Mouse (Mus musculus): ENCODE data around the gene H2al1c. TPM values are rescaled to one million over a fixed set of nuclear protein-coding genes. Genes with fewer than 3 reads are reported as not detected.
"Not testable (repeated sequence)": the region's sequence is repeated elsewhere in the genome, so short reads cannot be mapped to it uniquely, and the experiment has no call there.

H2al1c gene
- not detected in 2 replicates for polyA plus RNA-seq (2012; ENCODE audit: insufficient read depth, insufficient read length, missing spikeins)

GRCm38 (mm10) chrX:11305355-11305754, at the start of gene H2al1c:
Gene H2al1c, plus strand, starts transcription at chrX:11305655.
- not testable (repeated sequence) for H3K4me3 ChIP-seq (ENCODE audit: insufficient read depth, low read depth, low read length); H3K4me1 ChIP-seq (ENCODE audit: control insufficient read depth, insufficient read depth, insufficient read length, low read length); H3K27ac ChIP-seq (replicated peaks; ENCODE audit: low read depth, low read length)

DNA sequence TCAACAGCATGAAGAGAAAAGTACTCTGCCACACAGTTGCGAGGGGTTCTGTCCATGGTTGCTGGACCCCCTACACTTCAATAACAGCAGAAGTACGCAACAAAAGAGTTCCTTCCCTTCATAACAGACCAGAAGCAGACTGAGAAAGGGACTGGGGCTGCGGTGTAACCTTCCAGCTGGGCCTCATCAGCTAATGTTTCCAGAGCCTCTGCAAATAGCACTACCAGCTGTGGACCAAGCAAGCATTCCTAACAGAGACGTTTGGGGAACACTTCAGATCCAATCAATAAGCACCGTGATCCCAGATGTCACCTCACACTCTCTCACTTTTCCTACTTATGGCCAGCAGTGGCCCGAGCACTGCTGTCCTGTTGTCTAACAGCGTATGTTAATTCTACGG, 40.5 kb upstream of the H2al1c start:
- H3K27ac ChIP-seq (replicated peaks; ENCODE audit: low read depth, low read length), result no peak overlapping the region
- H3K4me3 ChIP-seq (ENCODE audit: insufficient read depth, low read depth, low read length), result no peak overlapping the region
- H3K4me1 ChIP-seq (ENCODE audit: control insufficient read depth, insufficient read depth, insufficient read length, low read length), result no peaks in the 10 kb centered on the region

- Histone ChIP-seq H3K27ac (replicated peaks; ENCODE audit: low read depth, low read length) (no peak overlapping the region), H3K4me1 (ENCODE audit: control insufficient read depth, insufficient read depth, insufficient read length, low read length) (no peaks in the 10 kb centered on the region), H3K4me3 (ENCODE audit: insufficient read depth, low read depth, low read length) (no peak overlapping the region)
These were observed 37.7 kb upstream of the H2al1c start for GRCm38 (mm10) chrX:11267791-11268190.

- Histone ChIP-seq H3K27ac (replicated peaks; ENCODE audit: low read depth, low read length) (no peak overlapping the region), H3K4me3 (ENCODE audit: insufficient read depth, low read depth, low read length) (no peak overlapping the region), H3K4me1 (ENCODE audit: control insufficient read depth, insufficient read depth, insufficient read length, low read length) (no peaks in the 10 kb centered on the region)
These were observed 36.4 kb upstream of the H2al1c start for GRCm38 (mm10) chrX:11269074-11269473.

- Histone ChIP-seq H3K4me1 (ENCODE audit: control insufficient read depth, insufficient read depth, insufficient read length, low read length) (no peaks in the 10 kb centered on the region), H3K27ac (replicated peaks; ENCODE audit: low read depth, low read length) (no peak overlapping the region), H3K4me3 (ENCODE audit: insufficient read depth, low read depth, low read length) (no peak overlapping the region)
These were observed 32.3 kb upstream of the H2al1c start for GRCm38 (mm10) chrX:11273190-11273589.

- Histone ChIP-seq H3K4me3 (ENCODE audit: insufficient read depth, low read depth, low read length) (no peak overlapping the region), H3K27ac (replicated peaks; ENCODE audit: low read depth, low read length) (no peak overlapping the region), H3K4me1 (ENCODE audit: control insufficient read depth, insufficient read depth, insufficient read length, low read length) (no peaks in the 10 kb centered on the region)
These were observed 28.4 kb upstream of the H2al1c start for GRCm38 (mm10) chrX:11277083-11277482.

GRCm38 (mm10) chrX:11280741-11281140, 24.7 kb upstream of the H2al1c start:
- H3K4me1 ChIP-seq (ENCODE audit: control insufficient read depth, insufficient read depth, insufficient read length, low read length), result no peaks in the 10 kb centered on the region
- no peak overlapping the region for H3K4me3 ChIP-seq (ENCODE audit: insufficient read depth, low read depth, low read length)
- no peak overlapping the region for H3K27ac ChIP-seq (replicated peaks; ENCODE audit: low read depth, low read length)

GRCm38 (mm10) chrX:11288306-11288882, 17.1 kb upstream of the H2al1c start:
- Histone ChIP-seq H3K4me3 (ENCODE audit: insufficient read depth, low read depth, low read length) (no peak overlapping the region), H3K27ac (replicated peaks; ENCODE audit: low read depth, low read length) (no peak overlapping the region), H3K4me1 (ENCODE audit: control insufficient read depth, insufficient read depth, insufficient read length, low read length) (no peaks in the 10 kb centered on the region)

GRCm38 (mm10) chrX:11289244-11289643, 16.2 kb upstream of the H2al1c start:
- H3K4me3 ChIP-seq (ENCODE audit: insufficient read depth, low read depth, low read length), result no peak overlapping the region
- H3K27ac ChIP-seq (replicated peaks; ENCODE audit: low read depth, low read length), result no peak overlapping the region
- H3K4me1 ChIP-seq (ENCODE audit: control insufficient read depth, insufficient read depth, insufficient read length, low read length), result no peaks in the 10 kb centered on the region

GRCm38 (mm10) chrX:11298957-11299356, 6.5 kb upstream of the H2al1c start, which contains the start of gene H2al1a:
Gene H2al1a, plus strand, starts transcription at chrX:11299257.
- H3K27ac ChIP-seq (replicated peaks; ENCODE audit: low read depth, low read length), result not testable (repeated sequence)

DNA sequence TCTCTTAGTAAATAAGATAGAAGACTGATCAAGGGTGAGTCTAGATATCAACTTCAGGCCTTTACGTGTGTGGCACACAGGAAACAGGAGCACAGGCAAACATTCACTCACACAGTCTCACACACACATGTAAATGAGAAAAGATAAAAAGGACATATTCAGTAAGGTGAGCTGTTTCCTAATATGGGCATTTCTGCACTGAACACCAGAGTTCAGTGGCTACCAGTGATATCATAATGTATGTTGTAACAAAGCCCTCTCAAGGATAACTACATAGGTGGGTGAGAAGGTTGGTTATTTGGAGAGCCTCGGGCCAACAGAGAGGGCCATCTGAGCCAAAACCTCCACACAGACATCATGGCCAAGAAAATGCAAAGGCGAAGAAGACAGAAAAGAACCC, 3.3 kb upstream of the H2al1c start, which contains the start of gene H2al1b:
H2al1b (plus strand) TSS at position 301 of the 400 bp plus-strand sequence.
- H3K4me3 ChIP-seq (ENCODE audit: insufficient read depth, low read depth, low read length); H3K4me1 ChIP-seq (ENCODE audit: control insufficient read depth, insufficient read depth, insufficient read length, low read length); H3K27ac ChIP-seq (replicated peaks; ENCODE audit: low read depth, low read length): not testable (repeated sequence)

More at GRCm38 (mm10) chrX:11298957-11299356, 6.5 kb upstream of the H2al1c start, which contains the start of gene H2al1a:
- not testable (repeated sequence) for H3K4me1 ChIP-seq (ENCODE audit: control insufficient read depth, insufficient read depth, insufficient read length, low read length); H3K4me3 ChIP-seq (ENCODE audit: insufficient read depth, low read depth, low read length)

DNA sequence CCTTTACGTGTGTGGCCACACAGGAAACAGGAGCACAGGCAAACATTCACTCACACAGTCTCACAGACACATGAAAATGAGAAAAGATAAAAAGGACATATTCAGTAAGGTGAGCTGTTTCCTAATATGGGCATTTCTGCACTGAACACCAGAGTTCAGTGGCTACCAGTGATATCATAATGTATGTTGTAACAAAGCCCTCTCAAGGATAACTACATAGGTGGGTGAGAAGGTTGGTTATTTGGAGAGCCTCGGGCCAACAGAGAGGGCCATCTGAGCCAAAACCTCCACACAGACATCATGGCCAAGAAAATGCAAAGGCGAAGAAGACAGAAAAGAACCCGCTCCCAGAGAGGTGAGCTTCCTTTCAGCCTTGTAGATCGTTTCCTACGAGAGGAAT, 3.1 kb downstream of the H2al1c start, which contains the start of gene H2al1d:
H2al1d (plus strand) TSS at position 301 of the 400 bp plus-strand sequence.
- H3K4me1 ChIP-seq (ENCODE audit: control insufficient read depth, insufficient read depth, insufficient read length, low read length); H3K4me3 ChIP-seq (ENCODE audit: insufficient read depth, low read depth, low read length); H3K27ac ChIP-seq (replicated peaks; ENCODE audit: low read depth, low read length): not testable (repeated sequence)

DNA sequence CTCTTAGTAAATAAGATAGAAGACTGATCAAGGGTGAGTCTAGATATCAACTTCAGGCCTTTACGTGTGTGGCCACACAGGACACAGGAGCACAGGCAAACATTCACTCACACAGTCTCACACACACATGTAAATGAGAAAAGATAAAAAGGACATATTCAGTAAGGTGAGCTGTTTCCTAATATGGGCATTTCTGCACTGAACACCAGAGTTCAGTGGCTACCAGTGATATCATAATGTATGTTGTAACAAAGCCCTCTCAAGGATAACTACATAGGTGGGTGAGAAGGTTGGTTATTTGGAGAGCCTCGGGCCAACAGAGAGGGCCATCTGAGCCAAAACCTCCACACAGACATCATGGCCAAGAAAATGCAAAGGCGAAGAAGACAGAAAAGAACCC, 6.2 kb downstream of the H2al1c start, which contains the start of gene H2al1e:
H2al1e (plus strand) TSS at position 301 of the 400 bp plus-strand sequence.
- not testable (repeated sequence) for H3K27ac ChIP-seq (replicated peaks; ENCODE audit: low read depth, low read length); H3K4me3 ChIP-seq (ENCODE audit: insufficient read depth, low read depth, low read length); H3K4me1 ChIP-seq (ENCODE audit: control insufficient read depth, insufficient read depth, insufficient read length, low read length)

DNA sequence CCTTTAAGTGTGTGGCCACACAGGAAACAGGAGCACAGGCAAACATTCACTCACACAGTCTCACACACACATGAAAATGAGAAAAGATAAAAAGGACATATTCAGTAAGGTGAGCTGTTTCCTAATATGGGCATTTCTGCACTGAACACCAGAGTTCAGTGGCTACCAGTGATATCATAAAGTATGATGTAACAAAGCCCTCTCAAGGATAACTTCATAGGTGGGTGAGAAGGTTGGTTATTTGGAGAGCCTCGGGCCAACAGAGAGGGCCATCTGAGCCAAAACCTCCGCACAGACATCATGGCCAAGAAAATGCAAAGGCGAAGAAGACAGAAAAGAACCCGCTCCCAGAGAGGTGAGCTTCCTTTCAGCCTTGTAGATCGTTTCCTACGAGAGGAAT, 9.4 kb downstream of the H2al1c start, which contains the start of gene H2al1f:
H2al1f (plus strand) TSS at position 301 of the 400 bp plus-strand sequence.
- not testable (repeated sequence) for H3K27ac ChIP-seq (replicated peaks; ENCODE audit: low read depth, low read length); H3K4me1 ChIP-seq (ENCODE audit: control insufficient read depth, insufficient read depth, insufficient read length, low read length)

GRCm38 (mm10) chrX:11317956-11318355, 12.5 kb downstream of the H2al1c start, which contains the start of gene H2al1g:
Gene H2al1g, plus strand, starts transcription at chrX:11318256.
- H3K27ac ChIP-seq (replicated peaks; ENCODE audit: low read depth, low read length); H3K4me3 ChIP-seq (ENCODE audit: insufficient read depth, low read depth, low read length); H3K4me1 ChIP-seq (ENCODE audit: control insufficient read depth, insufficient read depth, insufficient read length, low read length): not testable (repeated sequence)

More for the DNA sequence above, 9.4 kb downstream of the H2al1c start, which contains the start of gene H2al1f:
- not testable (repeated sequence) for H3K4me3 ChIP-seq (ENCODE audit: insufficient read depth, low read depth, low read length)

DNA sequence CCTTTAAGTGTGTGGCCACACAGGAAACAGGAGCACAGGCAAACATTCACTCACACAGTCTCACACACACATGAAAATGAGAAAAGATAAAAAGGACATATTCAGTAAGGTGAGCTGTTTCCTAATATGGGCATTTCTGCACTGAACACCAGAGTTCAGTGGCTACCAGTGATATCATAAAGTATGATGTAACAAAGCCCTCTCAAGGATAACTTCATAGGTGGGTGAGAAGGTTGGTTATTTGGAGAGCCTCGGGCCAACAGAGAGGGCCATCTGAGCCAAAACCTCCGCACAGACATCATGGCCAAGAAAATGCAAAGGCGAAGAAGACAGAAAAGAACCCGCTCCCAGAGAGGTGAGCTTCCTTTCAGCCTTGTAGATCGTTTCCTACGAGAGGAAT, 15.7 kb downstream of the H2al1c start, which contains the start of gene H2al1h:
H2al1h (plus strand) TSS at position 301 of the 400 bp plus-strand sequence.
- not testable (repeated sequence) for H3K4me1 ChIP-seq (ENCODE audit: control insufficient read depth, insufficient read depth, insufficient read length, low read length); H3K4me3 ChIP-seq (ENCODE audit: insufficient read depth, low read depth, low read length); H3K27ac ChIP-seq (replicated peaks; ENCODE audit: low read depth, low read length)
